Mouse (Mus musculus): ENCODE measurements around the gene Prss1. TPM values are rescaled to one million over a fixed set of nuclear protein-coding genes. Genes with fewer than 3 reads are reported as not detected.

The Prss1 gene
- polyA plus RNA-seq (2012; rRNA removed): not detected in 2 replicates

DNA sequence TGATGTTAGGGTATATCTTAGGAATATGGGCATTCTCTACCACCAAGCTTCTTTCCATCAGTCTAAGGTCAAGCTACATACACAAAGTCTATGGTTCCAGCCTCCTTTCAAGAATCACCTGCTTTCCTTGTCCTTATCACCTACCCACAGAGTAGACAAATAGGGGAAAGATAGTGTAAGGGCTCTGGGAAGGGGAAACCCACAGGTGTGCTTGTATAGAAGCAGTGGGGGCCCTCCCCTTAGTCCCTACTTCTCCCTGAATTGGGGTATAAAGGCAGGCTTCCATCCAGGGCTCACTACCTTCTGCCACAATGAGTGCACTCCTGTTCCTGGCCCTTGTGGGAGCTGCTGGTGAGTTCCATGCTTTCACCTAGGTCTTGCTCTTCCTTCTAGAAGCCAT, at the start of gene Prss1:
Gene Prss1 (plus strand): TSS at position 301 of the 400 bp plus-strand sequence.

DNA sequence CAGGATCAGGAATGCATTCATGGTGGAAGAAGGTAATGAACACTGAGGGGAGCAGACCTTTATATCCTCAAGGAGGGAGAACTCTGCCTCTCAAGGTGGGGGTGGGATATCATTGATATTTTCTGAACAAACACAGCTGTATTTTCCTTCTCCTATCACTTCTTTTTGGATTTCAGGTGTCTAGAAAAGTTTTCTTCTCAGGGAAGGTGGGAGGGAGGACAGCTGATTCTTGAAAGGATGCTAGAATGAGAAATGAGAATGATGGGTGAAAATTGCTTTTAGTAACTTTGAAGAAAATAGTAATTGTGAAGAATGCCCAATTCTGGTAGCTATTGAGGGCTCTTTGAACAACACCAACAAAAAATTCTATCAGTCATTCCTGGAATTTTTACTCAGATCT, 12.7 kb upstream of the Prss1 start, which contains the start of gene Gm10334:
Gene Gm10334 (minus strand): TSS at position 101 of the 400 bp plus-strand sequence.

Other genes starting within 250 kb of the Prss1 start
- gene Try4, start 156.7 kb upstream of the Prss1 start, polyA plus RNA-seq (2012; rRNA removed): not detected in 2 replicates
- not detected in 2 replicates for gene Try5, start 142.1 kb upstream of the Prss1 start, polyA plus RNA-seq (2012; rRNA removed)
- not detected in 2 replicates for gene Try10, start 104.8 kb upstream of the Prss1 start, polyA plus RNA-seq (2012; rRNA removed)
- not detected in 2 replicates for gene Prss3, start 81.3 kb upstream of the Prss1 start, polyA plus RNA-seq (2012; rRNA removed)
- not detected in 2 replicates for gene Gm5771, start 66.6 kb upstream of the Prss1 start, polyA plus RNA-seq (2012; rRNA removed)
- gene Gm10334, start 12.8 kb upstream of the Prss1 start, polyA plus RNA-seq (2012; rRNA removed): not detected in 2 replicates
- gene Prss2, start 62.9 kb downstream of the Prss1 start, polyA plus RNA-seq (2012; rRNA removed): 0.07 TPM in 1 of 2 replicates, not detected in the other
- gene Ephb6, start 146.6 kb downstream of the Prss1 start, polyA plus RNA-seq (2012; rRNA removed): 0.67 and 0.76 TPM in 2 replicates
- gene Trpv6, start 177.5 kb downstream of the Prss1 start, polyA plus RNA-seq (2012; rRNA removed): 0.01 and 0.07 TPM in 2 replicates
- gene Trpv5, start 221.8 kb downstream of the Prss1 start, polyA plus RNA-seq (2012; rRNA removed): 0.20 and 0.27 TPM in 2 replicates
- not detected in 2 replicates for gene Llcfc1, start 225.5 kb downstream of the Prss1 start, polyA plus RNA-seq (2012; rRNA removed)
- 253 and 310 TPM in 2 replicates for gene Kel, start 245.4 kb downstream of the Prss1 start, polyA plus RNA-seq (2012; rRNA removed)